Mouse (Mus musculus): ENCODE measurements around the gene Gm10073. TPM values are rescaled to one million over a fixed set of nuclear protein-coding genes. Genes with fewer than 3 reads are reported as not detected.

Gm10073 gene
- polyA plus RNA-seq, 1 experiment = 35.0 TPM

DNA sequence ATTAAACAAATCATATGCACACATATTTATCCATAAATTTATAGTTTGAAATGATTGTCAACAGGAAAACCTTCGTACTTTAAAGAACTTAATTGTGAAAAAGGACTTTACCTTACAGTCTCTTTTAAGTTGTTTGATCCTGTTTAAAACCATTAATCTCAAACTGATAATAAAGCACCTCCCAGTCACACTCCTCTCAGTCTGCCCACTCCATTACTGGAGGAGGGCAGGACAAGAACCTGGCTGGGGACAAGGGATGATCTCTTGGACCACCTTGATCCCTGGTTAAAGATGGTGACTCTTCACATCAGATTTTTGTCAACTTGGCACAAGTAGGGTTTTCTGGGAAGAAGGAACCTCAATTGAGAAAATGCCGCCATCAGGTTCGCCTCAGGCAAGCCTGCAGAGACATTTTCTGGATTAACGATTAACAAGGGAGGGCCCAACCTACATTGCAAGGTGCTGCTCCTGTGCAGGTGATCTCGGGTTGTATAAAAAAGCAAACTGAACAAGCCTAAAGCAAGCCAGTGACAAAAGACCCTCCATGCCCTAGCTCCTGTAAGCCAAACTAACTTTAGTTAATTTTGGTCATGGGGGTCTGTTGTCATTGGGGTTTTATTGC, 1.6 kb downstream of the Gm10073 start:
- TF ChIP-seq GATA1 (IDR thresholded peaks at IDR 0.05; ENCODE audit: low read length) = no peak

DNA sequence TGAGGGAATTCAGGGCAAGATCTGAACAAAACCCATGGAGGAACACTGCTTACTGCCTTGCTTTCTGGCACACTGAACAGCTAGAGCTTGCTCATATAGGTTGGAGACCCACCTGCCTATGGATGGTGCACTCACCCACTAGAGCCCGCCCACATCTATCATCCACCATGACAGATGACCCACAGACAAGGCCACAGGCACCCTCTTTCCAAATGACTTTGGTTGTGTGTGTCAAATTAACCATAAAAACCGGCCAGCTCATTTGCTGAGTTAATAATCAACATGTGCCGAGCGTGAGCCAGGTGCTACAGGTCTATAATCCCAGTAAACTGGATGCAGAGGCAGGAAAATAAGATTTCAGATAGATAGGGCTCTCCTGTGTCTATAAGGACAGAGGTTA, 2.9 kb downstream of the Gm10073 start:
- no peak for TF ChIP-seq GATA1 (IDR thresholded peaks at IDR 0.05; ENCODE audit: low read length)

DNA sequence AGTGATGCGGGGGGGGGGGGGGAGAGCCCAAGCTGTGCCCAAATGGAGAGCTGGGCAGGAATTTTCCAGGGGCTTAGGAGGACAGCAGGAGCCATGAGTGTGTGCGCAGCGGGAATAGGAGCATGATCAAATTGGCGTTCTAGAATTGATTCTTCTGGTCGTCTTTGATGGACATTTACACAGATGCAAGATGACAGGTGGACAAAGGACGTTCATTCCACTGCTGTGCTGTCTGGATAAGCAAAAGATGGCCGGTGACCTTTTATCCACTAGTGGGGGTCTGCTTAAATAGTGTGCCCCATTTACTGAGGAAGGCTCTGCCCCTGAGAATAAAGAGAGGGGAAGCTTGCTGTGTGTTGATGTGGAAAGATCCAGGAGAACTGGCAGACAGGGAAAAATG, 4.3 kb downstream of the Gm10073 start:
- TF ChIP-seq GATA1 (IDR thresholded peaks at IDR 0.05; ENCODE audit: low read length) = no peak

DNA sequence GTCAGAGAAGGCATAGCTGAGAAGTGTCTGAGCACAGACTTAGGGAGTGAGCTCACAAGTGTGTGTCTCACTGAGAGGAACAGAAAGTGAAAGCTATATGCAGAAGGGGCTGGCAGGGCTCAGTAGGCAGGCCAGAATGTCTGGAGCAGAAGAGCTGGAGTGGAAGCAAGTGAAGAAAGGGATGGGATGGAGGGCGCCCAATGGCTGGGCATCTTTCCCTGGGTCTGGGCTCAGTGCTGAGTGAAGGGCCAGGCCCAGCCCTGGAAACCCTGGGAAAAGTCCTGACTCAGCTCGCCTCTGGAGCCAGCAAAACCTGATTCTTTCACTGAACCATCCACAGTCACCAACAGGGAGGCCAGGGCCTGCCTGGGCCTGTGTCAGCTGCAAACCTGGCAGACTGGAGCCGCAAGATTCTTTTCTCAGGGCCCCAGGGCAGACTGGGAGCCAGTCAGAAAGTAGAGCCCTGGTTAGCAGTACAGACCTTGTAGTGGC, 9.5 kb downstream of the Gm10073 start:
- no peak for TF ChIP-seq GATA1 (IDR thresholded peaks at IDR 0.05; ENCODE audit: low read length)

- no peak for TF ChIP-seq GATA1 (IDR thresholded peaks at IDR 0.05; ENCODE audit: low read length)
These were observed 12.0 kb downstream of the Gm10073 start for GRCm38 (mm10) chr8:106561097-106561865.

- TF ChIP-seq GATA1 (IDR thresholded peaks at IDR 0.05; ENCODE audit: low read length) = no peak
These were observed 13.4 kb downstream of the Gm10073 start for GRCm38 (mm10) chr8:106559844-106560243.

GRCm38 (mm10) chr8:106556068-106556645, 17.1 kb downstream of the Gm10073 start:
- no peak for TF ChIP-seq GATA1 (IDR thresholded peaks at IDR 0.05; ENCODE audit: low read length)

GRCm38 (mm10) chr8:106554011-106554410, 19.2 kb downstream of the Gm10073 start:
- TF ChIP-seq GATA1 (IDR thresholded peaks at IDR 0.05; ENCODE audit: low read length) = no peak

GRCm38 (mm10) chr8:106550906-106551305, 22.4 kb downstream of the Gm10073 start:
- no peak for TF ChIP-seq GATA1 (IDR thresholded peaks at IDR 0.05; ENCODE audit: low read length)

- TF ChIP-seq GATA1 (IDR thresholded peaks at IDR 0.05; ENCODE audit: low read length) = no peak
These were observed 24.8 kb downstream of the Gm10073 start for GRCm38 (mm10) chr8:106548366-106548936.

- no peak for TF ChIP-seq GATA1 (IDR thresholded peaks at IDR 0.05; ENCODE audit: low read length)
These were observed 26.5 kb downstream of the Gm10073 start for GRCm38 (mm10) chr8:106546746-106547145.

DNA sequence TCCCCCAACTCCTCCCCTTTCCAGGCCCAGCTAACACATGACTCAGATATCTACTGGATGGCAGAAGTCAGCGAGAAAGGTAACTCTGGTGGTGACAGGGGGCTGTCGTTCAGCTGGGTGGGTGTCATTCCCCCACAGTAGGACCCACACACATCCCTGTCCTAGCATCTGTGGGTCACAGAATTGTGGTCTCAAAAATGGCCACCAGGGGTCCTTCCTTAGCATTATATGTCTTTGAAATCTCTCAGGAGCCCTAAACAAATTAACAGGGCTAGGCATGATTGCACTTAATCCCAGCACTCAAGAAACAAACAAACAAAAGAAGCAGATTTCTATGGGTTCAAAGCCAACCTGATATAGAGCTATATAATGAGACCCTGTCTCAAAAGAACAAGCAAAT, 28.1 kb downstream of the Gm10073 start:
- TF ChIP-seq GATA1 (IDR thresholded peaks at IDR 0.05; ENCODE audit: low read length) = no peak

GRCm38 (mm10) chr8:106543043-106543442, 30.2 kb downstream of the Gm10073 start:
- no peak for TF ChIP-seq GATA1 (IDR thresholded peaks at IDR 0.05; ENCODE audit: low read length)

DNA sequence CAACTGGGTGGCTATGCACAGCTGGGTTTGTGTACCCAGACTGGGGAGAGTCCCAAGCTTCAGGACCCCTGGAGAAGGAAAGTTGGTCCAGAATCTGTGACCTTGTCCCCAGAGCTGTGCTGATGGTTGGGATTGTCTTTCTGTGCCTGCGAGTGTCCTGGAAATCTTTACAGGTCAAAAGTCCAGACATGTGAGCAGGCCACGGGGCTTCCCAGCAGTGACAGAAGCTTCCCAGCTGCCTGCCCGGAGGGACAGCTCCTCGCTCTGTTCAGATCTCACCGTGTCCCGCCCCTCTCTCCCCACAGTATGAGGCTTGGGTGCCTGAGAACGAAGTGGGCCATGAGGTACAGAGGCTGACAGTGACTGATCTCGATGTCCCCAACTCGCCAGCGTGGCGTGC, 32.3 kb downstream of the Gm10073 start:
- TF ChIP-seq GATA1 (IDR thresholded peaks at IDR 0.05; ENCODE audit: low read length) = no peak

- no peak for TF ChIP-seq GATA1 (IDR thresholded peaks at IDR 0.05; ENCODE audit: low read length)
These were observed 34.1 kb downstream of the Gm10073 start for GRCm38 (mm10) chr8:106539193-106539592.

DNA sequence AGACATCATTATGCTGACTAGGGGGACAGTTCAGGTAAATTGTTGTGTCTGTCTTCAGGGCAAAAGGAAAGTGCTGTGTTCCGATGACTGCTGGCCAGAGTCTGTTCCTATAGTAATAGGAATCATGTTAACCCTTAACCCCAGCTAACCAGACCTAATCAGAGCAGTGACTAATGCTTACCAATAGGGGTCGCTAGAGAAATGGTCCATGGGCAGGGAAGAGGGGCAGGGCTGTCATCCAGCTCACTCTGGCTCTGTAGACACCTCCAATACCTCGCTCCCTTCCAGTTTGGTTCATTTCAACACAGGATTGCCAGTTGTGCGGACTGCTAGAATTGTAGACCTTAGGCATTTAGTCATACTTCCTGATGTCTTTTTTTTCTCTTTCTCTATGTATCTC, 37.8 kb downstream of the Gm10073 start:
- no peak for TF ChIP-seq GATA1 (IDR thresholded peaks at IDR 0.05; ENCODE audit: low read length)
